Mouse (Mus musculus): ENCODE measurements at regions not wholly inside any gene's neighbourhood (a gene's known extent, or its start where the extent isn't known, plus 50 kb on each side); places are given as distances from the start of the nearest gene placed in this dataset.

DNA sequence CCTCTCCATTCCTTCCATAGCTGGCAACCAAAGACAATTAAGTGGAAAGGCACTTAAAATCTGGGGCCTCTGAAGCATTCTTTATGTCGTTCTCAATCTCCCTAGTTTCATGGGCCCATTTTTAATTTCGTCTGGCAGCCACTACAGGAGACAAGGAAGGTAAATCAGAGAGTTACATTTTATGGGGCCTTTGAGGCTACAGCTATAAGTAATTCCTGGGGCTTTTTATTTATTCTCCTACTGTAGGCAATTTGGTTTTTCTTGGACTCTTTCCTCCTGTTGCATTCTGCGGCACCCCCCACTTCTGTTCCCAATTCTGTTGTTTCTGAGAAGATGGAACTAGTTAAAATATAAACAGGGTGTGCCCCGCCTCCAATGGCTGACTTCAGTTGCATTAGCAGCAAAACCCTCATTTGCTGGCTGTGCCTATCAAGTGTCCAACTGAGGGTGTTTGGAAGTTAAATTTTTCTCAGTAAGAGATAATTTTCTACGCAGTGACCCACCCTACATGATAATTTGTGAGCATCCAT lies 622.7 kb downstream of the Pdcd6ip start:
- no peak for DNase-seq (ENCODE audit: low read depth)

DNA sequence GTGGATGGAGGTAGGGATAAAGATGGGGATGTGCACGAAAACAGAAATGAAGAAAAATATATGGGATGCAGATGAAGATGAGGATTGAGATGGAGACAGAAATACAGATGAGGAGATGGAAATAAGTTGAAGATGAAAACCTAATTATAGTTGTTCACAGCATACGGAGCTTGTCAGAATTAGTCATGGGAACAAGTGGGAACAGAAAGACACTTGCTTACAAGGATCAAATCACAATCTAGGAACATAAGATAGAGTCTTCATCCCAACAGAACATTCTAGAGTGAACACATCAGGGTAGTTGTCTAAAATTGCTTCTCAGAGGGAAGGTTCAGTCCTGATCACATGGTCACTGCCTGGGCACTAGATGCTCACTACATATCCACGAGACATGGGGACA lies 633.2 kb downstream of the Pdcd6ip start:
- no peak for DNase-seq (ENCODE audit: low read depth)

DNA sequence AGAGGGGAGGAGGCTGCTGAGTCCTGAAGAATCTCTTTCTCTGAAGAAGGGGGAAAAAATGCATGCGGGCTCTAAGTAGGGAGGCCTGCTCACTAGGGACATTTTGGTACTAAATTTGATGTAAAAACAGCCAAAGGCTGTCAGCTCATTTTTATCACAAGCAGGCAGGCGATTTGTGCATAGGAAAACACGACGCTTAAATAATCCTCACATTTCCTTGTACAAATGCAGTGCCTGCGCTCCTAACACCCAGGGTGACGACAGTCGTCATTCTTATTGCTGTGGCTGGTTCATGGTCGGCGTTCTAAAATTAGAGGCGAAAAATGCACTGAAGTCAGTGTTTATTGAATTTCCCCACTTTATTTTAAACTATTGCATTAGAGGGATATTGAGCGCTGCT lies 650.6 kb downstream of the Pdcd6ip start:
- DNase-seq (ENCODE audit: low read depth): no peak

DNA sequence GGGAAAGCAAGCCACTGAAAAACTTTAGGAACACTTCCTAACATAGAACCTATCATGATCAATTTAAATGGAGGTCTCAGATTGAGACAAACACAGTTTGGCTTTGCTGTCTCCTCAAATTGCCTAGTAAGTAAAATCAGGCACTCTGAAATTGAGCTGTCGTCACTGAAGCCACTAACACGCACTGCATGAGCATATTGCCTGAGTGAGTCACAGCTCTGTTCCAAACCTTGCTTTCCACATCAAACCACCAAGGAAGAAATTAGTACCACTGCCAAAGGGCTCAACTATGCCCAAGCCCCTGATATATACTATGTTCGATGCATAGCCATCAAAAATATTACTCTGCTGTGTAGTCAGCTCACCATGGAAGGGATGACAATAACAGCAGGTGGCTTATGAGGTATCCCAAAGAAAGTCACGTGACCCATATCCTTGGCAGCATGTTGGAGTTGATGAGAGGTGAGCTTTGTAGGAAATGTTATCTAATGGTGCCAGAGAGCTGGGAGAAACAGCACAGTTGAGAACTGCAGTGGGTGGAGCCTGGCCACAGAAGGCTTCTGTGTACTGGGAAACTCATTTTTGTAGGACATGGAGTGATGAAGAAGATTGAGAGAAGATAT lies 663.4 kb downstream of the Pdcd6ip start:
- DNase-seq (ENCODE audit: low read depth): no peak

DNA sequence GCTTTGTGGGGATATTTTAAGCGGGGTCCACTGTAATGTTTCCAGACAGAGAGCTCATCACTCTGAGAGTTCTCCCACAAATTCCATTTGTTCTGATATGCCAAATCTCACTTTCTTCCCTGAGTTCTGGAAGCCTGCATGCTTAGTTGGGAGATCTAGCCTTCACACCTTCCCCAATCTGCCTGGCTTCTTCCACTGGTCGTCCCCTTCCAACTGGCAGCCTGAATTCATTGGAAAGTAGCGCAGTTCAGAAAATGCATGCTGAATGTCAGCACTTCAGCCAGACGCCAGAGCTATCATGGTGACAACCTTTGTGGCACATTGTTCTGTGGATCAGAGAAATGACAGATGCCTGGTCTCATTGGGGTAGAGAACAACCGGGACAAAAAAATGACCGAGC lies 667.2 kb downstream of the Pdcd6ip start:
- no peak for DNase-seq (ENCODE audit: low read depth)

DNA sequence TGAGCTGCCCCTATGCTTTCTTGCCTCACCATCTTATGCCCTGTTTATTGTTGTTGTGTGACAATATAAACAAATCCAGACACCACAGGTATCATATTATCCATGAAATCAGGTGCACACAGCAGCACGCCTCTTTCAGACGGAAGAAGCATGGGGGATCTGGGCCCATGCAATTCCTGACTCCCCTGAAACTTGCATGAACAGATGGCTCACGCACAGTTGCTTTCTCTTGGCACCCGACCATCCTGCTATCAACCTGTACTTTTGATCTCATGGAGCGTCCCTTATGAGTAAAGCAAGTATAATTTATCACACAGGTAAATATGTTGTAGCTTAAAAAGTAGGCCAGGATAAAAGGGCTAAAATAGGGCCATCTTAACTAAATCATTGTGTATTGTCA lies 674.1 kb downstream of the Pdcd6ip start:
- no peak for DNase-seq (ENCODE audit: low read depth)

DNA sequence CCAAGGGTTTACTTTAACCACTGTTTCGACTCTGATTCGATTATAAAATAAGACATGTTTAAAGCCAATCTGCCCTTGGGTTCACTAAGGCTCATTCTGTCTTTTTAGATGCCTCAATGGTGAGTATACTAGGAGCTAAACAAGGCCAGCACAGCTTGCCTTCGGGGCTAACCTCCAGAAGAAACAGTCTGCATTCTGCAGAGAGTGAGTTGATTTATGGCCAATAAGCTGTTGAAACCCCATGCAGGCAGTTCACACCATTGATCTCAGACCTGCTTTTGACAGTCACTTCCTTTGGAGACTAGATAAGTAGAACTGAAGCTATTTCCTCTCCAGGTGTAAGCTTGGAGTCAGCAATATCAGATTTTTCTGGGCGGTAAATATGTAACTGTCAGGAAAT lies 679.0 kb downstream of the Pdcd6ip start:
- DNase-seq (ENCODE audit: low read depth): no peak

DNA sequence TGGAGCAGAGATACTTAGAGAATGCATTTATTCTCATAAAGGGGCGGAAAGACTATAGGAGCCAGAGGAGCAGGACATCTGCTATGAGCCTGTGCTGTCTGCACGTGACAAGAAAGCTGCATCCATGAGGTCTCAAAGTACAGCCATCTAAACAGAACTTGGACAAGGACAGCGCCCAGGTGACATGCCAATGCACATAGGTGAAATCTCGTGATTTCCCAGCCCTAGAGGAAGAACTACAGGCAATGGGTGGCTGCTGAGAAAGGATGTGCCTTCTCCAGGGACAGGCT lies 681.2 kb downstream of the Pdcd6ip start:
- DNase-seq (ENCODE audit: low read depth): no peak

DNA sequence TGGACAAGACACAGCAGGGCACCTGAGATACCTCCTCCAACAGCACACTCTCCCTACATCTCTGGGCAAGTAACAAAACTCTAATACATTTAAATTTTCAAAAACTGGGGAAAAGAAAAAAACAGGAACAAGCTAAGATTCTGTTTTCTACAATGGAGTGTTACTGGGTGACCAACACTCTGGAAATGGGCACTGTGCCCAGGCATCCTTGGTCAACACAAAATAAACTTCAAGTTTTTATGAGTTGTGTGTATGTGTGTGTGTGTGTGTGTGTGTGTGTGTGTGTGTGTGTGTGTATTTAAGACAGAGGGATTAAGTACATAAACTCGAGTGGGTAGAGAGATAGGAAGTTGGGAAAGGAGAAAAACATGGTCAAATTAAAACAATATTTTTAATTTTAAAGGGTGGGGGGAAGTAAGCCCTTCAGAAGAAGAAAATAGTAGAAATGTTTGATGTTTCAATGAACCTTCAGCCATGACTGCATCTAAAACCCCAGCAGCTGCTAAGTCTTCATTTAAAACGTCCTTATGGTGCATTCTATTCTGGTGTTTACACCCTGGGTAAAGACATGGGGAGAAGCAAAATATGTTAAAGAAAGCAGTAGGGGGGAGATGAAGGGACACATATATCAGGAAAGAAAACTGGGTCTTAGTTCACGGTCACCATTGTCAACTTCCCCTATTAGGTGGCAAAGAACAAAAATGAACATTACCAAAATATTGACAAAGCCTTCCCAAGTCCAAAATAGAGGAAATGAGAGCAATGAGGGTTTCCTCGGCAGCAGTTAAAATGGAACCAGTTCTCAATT lies 681.8 kb downstream of the Pdcd6ip start:
- DNase-seq (ENCODE audit: low read depth): no peak

DNA sequence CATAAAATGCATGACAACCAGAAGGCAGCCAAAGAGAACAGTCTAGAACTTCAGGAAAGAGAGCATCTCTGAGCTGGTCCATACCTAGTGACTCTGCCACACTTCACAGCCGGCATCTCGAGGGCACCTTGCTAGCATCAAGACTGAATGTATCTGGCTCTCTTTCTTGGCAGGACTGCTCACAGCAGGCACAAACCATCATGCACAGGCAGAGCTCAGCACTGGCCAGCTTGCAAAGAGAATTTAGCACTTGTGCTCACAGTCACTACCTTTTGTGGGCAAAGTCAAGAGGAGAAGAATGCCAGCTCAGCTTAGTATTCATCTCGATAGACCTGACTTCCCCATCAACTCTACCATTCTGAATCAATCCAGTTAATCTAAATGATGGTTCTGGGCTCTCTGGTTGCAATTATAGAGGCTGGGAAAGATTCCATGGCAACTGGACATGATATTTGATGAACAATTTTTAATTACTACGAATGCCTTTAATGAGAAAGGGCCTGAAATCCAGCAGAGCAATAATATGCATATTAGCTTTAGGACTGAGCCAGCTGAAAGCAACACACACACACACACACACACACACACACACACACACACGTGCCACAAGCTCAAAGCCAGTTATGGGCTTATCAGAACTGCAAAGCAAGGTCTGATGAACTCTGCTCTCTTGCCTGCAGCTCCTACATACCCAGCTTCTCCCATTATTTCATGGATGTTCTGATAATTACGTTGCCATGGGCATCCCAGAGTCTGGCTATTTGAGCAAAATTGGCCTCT lies 686.0 kb downstream of the Pdcd6ip start:
- DNase-seq (ENCODE audit: low read depth): no peak

DNA sequence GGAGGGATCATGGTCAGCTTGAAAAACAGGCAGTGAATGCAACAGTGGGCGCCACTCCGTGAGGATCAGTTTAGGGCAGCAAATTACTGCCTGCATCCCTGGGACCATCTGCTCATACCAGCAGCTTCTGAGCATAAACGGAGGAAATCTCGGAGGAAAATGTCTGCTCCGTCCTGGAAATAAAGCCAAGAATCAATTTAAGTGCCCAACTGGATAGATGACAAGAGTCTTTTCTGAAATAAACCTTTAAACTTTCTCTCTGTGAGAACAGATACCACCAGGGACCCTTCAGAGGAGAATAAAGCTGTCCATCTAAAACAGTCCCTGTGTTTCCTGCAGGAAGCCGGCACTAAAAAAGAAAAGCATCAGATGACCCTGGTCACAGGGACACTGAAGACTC lies 688.5 kb downstream of the Pdcd6ip start:
- no peak for DNase-seq (ENCODE audit: low read depth)

DNA sequence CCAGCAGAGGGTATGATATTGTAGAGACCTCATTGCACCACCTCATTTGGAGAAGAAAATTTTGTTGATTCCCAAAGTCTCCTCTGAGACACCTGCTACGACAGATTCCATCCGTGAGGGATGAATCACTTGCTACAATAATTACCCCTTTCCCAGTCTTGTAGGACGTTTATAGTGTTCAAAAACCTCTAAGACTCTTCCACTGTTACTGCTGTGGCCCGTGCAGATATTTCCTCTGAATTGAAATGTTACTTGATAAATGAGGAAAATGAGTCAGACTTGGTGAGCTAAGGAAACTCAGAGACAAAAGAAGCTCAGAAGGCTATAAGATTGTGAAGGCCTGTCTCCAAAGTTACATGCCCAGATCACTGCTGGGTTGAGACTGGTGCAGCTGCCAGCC lies 700.0 kb downstream of the Pdcd6ip start:
- DNase-seq (ENCODE audit: low read depth): no peak

DNA sequence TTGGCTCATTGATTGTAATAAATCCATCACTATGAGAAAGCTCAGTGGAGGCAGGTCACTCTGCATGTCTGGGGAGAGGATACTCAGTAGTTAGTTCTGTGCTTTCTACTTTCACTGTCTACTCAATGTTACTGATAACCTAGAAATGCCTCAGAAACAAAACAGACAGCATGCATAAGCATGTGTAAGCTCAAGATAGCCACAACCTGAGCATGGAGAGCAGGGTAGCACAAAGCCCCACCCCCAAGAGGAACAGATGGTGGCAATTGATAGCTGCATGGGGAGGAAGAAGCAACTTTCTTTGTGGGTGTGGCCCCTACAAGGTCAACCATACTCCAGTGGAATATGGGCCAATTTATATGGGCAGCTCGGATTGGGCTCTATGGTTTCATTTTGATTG lies 711.9 kb downstream of the Pdcd6ip start:
- no peak for DNase-seq (ENCODE audit: low read depth)

DNA sequence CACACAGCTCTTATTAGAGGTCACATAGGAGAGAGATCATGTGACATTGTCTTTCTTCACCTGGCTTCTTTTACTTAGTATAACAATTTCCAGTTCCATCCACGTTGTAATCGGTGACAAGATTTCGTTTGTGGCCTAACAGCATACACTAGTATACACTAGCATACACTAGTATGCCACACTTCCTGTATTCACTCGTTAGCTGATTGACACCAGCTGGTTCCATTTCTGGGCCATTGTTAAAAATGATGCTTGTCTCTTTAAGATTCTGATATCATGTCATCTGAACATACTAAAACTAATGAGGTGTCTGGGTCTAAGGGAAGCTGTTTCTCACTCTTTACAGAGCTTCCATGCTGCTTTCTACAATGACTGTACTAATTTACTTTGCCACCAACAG lies 713.3 kb downstream of the Pdcd6ip start:
- DNase-seq (ENCODE audit: low read depth): no peak

DNA sequence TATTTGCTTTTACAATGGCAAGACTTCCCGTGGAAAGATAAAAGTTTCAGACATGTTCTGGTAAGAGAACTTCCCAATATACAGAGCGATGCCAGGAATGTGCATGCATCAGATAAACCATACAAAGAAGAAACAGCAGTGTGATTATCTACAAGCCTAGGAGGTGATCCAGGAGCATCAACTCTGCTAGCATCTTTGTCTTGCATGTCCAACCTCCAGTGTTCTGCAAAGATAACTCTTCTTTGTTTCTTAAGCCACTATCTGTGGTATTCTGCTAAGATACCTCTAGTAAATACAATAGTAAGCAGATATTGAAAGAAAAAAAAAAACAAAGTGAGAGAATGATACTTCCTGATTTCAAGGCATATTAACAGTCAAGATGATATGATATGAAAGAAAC lies 714.4 kb downstream of the Pdcd6ip start:
- no peak for DNase-seq (ENCODE audit: low read depth)

DNA sequence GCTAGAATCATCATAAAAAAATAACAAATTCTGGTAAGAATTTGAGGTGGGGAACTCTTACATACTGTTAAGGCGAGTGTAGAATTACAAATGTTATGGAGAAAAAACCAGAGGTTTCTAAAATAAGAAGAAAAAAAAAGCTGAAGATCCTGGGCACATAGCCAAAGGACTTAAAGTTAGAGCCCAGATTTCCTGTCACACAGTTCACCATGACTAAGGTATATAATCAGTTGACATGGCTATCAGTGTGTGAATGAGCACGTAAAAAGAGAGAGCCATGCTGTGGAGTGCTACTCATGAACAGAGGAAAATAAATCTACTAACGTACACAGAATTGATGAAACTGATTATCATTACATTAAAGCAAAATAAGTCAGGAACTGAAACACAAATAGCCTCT lies 715.1 kb downstream of the Pdcd6ip start:
- DNase-seq (ENCODE audit: low read depth): no peak

DNA sequence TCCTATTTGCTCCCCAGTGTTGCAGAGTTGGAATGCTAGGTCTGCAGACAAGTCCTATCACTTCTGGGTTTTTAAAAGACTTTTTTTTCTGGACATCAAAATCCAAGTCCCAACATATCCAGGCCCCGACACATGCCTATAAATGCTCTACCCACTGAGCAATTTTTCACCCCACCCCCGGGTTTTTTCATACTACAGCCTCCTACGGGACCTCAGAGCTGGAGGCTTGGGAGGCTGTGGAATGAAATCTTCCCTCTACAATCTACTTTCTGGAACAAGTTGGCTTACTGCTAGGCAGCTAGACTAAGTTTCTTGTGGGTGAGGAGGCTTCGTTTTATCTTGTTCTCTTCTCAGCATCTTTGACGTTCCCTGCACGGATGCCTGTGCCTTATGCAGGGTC lies 724.7 kb downstream of the Pdcd6ip start:
- no peak for DNase-seq (ENCODE audit: low read depth)

DNA sequence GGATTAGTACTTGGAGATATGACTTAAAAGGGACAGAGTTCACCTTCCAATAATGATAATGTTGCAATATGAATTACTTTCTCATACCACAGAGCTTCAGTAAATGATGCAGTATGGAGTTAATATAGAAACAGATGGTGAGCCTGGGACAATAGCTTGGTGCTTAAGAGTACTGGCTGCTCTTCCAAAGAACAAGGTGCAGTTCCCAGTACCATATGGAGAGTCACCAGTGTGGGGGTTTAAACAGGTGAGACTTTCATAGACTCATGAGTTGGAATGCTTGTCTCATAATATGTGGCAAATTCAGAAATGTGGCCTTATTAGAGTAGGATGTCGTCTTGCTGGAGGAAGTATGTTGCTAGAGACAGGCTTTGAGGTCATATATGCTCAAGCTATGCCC lies 715.8 kb upstream of the Arpp21 start:
- DNase-seq (ENCODE audit: low read depth): no peak

DNA sequence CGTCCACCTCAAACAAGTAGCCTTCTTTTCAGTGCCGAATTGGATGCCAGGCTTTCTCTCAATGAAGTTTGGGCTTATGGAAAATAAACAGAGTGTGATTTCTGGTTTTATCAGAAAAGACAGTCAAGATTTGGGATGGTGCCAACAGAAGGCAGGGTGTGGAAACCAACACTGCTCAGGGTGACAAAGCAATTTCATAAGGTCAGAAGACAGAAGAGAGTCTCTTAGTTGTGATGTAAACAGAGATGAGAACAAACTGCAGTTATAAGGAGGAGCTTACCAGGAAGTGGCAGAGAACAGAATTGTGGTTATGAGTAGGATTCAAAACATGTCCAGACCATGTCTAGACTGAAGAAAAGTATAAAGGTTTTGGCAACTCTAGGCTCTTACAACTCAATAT lies 714.3 kb upstream of the Arpp21 start:
- no peak for DNase-seq (ENCODE audit: low read depth)

DNA sequence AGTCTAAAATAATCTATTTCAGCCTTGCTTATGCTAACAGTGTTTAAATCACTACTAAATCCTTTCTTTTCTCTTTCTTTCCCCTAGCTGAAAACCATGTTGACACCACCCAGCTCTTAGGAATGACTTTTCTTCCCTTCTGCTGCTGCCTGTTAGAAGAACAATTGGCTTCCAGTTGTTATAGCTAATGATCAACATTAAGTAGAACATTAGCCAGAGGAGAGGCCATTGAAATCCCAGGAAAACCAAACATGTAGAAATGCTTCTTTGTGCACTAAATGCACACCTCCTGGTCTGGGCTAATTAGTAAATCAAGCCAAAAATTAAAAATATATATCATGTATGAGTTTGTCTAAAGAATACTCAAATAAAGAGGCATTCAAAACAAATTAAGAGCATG lies 703.0 kb upstream of the Arpp21 start:
- DNase-seq (ENCODE audit: low read depth): no peak

DNA sequence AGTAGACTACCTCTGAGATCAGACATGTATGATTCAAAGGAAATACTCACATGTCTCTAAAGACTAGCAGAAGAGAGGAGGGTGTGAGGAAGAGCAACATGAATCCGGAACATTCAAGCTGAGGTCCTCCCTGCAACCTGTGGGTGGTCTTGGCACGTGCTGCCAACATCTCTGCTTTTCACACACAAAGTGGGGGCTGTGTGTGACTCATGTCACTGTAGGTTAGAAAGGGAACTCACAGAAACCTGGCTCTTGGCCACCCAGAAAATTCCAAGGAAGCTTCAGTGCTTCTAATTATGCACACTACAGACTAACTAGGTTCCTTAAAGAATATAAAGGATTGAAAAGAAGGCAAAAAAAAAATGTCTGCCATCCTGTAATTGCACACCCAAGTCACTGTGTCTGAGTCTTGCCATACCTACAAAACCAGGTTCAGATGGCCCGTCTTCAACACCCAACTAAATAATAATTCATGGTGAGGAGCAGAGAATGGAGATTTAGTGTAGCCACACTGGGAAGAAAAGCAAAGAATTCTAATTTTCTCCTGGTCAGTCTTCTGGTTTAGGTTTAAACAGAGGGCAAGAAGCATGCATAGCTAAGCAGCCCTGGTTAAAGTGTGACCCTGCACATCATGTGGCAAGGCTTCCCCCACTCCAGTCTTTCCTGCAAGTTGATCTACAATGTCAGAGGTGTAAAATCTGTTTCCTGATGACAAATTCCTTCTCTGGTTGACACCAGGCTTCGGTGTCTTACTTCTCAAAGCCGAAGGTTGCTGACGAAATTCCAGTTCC lies 673.8 kb upstream of the Arpp21 start:
- no peak for DNase-seq (ENCODE audit: low read depth)

DNA sequence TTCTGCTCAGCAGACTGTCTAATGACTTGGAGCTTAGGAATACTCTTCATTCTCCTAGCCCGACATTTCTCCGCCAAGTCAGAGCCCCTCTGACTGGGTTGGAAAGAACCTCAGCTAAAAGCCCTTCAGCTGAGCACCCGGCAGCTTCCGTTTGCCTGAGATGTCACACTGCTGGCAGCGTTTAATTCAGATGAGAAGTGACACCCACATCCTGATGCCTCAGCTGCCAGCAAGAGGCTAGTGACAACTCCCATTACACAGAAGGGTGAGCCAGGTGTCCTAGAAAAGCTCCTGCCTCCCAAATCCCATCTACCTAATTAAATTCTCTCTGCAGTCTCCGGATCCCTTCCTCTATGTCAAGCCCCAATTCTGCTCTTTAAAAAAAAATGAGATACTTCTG lies 670.2 kb upstream of the Arpp21 start:
- no peak for DNase-seq (ENCODE audit: low read depth)
